Mouse (Mus musculus): Measurements from ENCODE around the gene Gbp10.
"Not testable (repeated sequence)": the region's sequence is repeated elsewhere in the genome, so short reads cannot be mapped to it uniquely, and the experiment has no call there.

Gbp10 gene

GRCm38 (mm10) chr5:105239483-105240047, at the start of gene Gbp10:
Gbp10 (minus strand) TSS chr5:105239533.
- in situ Hi-C loops (cut with MboI; ENCODE audit: unreplicated experiment in 2 of 2), result loop anchor here in 1 of 2 experiments (10.0 kb wide), 1 partner anchor 255 kb away; the partner anchor contains the start of gene Abcg3

- in situ Hi-C loops (cut with MboI; ENCODE audit: unreplicated experiment in 2 of 2), result not testable (repeated sequence)
Observed at GRCm38 (mm10) chr5:105260673-105261072, 21.3 kb upstream of the Gbp10 start.

- in situ Hi-C loops (cut with MboI; ENCODE audit: unreplicated experiment in 2 of 2), result no loop called here
Observed at GRCm38 (mm10) chr5:105252491-105252890, 13.2 kb upstream of the Gbp10 start.

GRCm38 (mm10) chr5:105244741-105245140, 5.4 kb upstream of the Gbp10 start:
- in situ Hi-C loops (cut with MboI; ENCODE audit: unreplicated experiment in 2 of 2), result loop anchor here in 1 of 2 experiments (10.0 kb wide), 1 partner anchor 260 kb away; the partner anchor contains the start of gene Abcg3

GRCm38 (mm10) chr5:105240982-105241381, 1.6 kb upstream of the Gbp10 start:
- in situ Hi-C loops (cut with MboI; ENCODE audit: unreplicated experiment in 2 of 2), result loop anchor here in 1 of 2 experiments (10.0 kb wide), 1 partner anchor 256 kb away; the partner anchor contains the start of gene Abcg3

GRCm38 (mm10) chr5:105238402-105238801, 931 bp downstream of the Gbp10 start:
- in situ Hi-C loops (cut with MboI; ENCODE audit: unreplicated experiment in 2 of 2), result not testable (repeated sequence)

- in situ Hi-C loops (cut with MboI; ENCODE audit: unreplicated experiment in 2 of 2), result not testable (repeated sequence)
Observed at GRCm38 (mm10) chr5:105236040-105236439, 3.3 kb downstream of the Gbp10 start.

GRCm38 (mm10) chr5:105208957-105209356, 30.4 kb downstream of the Gbp10 start:
- in situ Hi-C loops (cut with MboI; ENCODE audit: unreplicated experiment in 2 of 2), result not testable (repeated sequence)

GRCm38 (mm10) chr5:105200791-105201355, 38.5 kb downstream of the Gbp10 start:
- in situ Hi-C loops (cut with MboI; ENCODE audit: unreplicated experiment in 2 of 2), result not testable (repeated sequence)

GRCm38 (mm10) chr5:105199149-105199548, 40.2 kb downstream of the Gbp10 start:
- in situ Hi-C loops (cut with MboI; ENCODE audit: unreplicated experiment in 2 of 2), result not testable (repeated sequence)

GRCm38 (mm10) chr5:105197915-105198560, 41.3 kb downstream of the Gbp10 start:
- in situ Hi-C loops (cut with MboI; ENCODE audit: unreplicated experiment in 2 of 2), result not testable (repeated sequence)

- in situ Hi-C loops (cut with MboI; ENCODE audit: unreplicated experiment in 2 of 2), result not testable (repeated sequence)
Observed at GRCm38 (mm10) chr5:105196308-105196707, 43.0 kb downstream of the Gbp10 start.

- in situ Hi-C loops (cut with MboI; ENCODE audit: unreplicated experiment in 2 of 2), result not testable (repeated sequence)
Observed at GRCm38 (mm10) chr5:105192536-105192935, 46.8 kb downstream of the Gbp10 start.

- in situ Hi-C loops (cut with MboI; ENCODE audit: unreplicated experiment in 2 of 2), result no loop called here
Observed at GRCm38 (mm10) chr5:105181446-105181845, 57.9 kb downstream of the Gbp10 start.
